Mouse (Mus musculus): ENCODE results near the gene Zfr2. TPM values are rescaled to one million over a fixed set of nuclear protein-coding genes. Genes with fewer than 3 reads are reported as not detected.

Zfr2 gene
- polyA plus RNA-seq, 1 experiment from 2014 or later: 5.4 TPM

DNA sequence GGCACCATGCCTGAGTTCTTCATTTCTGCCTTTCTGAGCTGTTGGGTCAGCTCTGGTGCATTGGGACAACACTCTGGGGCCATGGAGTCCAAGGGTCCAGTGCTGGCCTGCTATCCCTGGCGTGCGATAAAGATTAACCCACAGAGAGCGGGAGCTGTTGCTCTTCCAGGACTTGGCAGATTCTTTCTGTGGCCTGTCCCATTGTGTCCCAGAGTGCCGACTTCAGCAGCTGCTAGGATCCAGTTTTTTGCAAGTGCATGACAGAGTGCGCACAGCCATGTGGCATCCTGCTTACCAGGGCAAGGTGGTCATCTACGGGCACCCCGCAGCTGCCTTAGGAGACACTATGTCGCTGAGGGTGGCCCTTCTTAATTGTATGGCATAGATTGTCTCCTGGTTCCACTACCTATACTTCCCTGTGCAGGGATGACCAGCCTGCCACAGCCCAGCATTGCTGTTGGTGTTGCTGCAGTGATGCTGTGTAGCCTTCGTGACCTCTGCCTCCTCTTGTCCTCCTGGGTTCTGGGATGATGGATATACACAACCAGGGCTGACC lies 67.5 kb downstream of the Zfr2 start:
- Histone ChIP-seq H3K9ac (no peak overlapping the region), H3K36me3 (no peaks in the 10 kb centered on the region; the same call in 1 of the 2 replicates), H3K4me3 (no peak overlapping the region), H3K9me3 (no peaks in the 10 kb centered on the region), H3K27ac (no peak overlapping the region; the same call in 1 of the 2 replicates), H3K4me1 (peaks cover 67% of the 10 kb centered on the region), H3K27me3 (no peaks in the 10 kb centered on the region), H3K4me2 (no peak overlapping the region)
- ATAC-seq (ENCODE audit: borderline replicate concordance, extremely low read depth, low FRiP score, low TSS enrichment): no peak
- 77% methylated on average over 9 of the region's 9 CpGs for WGBS

GRCm38 (mm10) chr10:81301321-81301720 lies 68.4 kb downstream of the Zfr2 start:
- H3K27me3 ChIP-seq: no peaks in the 10 kb centered on the region
- no peak overlapping the region for H3K4me3 ChIP-seq
- 74% methylated on average over 9 of the region's 9 CpGs for WGBS
- H3K4me1 ChIP-seq: peaks cover 67% of the 10 kb centered on the region
- H3K9ac ChIP-seq: no peak overlapping the region
- no peak overlapping the region for H3K27ac ChIP-seq
- H3K9me3 ChIP-seq: no peaks in the 10 kb centered on the region
- ATAC-seq (ENCODE audit: borderline replicate concordance, extremely low read depth, low FRiP score, low TSS enrichment): no peak
- H3K4me2 ChIP-seq: no peak overlapping the region
- peaks cover 7% of the 10 kb centered on the region; the same call in 1 of the 2 replicates for H3K36me3 ChIP-seq

Small RNA genes lying within 50 kb of the gene (microRNA-seq; reads per million reads assigned to microRNA genes)
- gene Mir3057: 8.5 reads per million, percentile 27 among the genes with 10 or more reads in this experiment

Other genes with a start within 250 kb of the Zfr2 start
- 5.3 and 6.6 TPM in 2 replicates for gene Gng7, start 218.2 kb upstream of the Zfr2 start, polyA plus RNA-seq (2015; fragmentation: Nextera tagmentation; extraction: Ambion mirVana)
- 0.11 and 0.30 TPM in 2 replicates for gene Diras1, start 207.5 kb upstream of the Zfr2 start, polyA plus RNA-seq (2015; fragmentation: Nextera tagmentation; extraction: Ambion mirVana)
- gene Slc39a3, start 195.7 kb upstream of the Zfr2 start, polyA plus RNA-seq (2015; fragmentation: Nextera tagmentation; extraction: Ambion mirVana): 17.2 and 20.5 TPM in 2 replicates
- gene Sgta, start 173.0 kb upstream of the Zfr2 start, polyA plus RNA-seq (2015; fragmentation: Nextera tagmentation; extraction: Ambion mirVana): 192 TPM in 2 replicates
- gene Thop1, start 163.1 kb upstream of the Zfr2 start, polyA plus RNA-seq (2015; fragmentation: Nextera tagmentation; extraction: Ambion mirVana): 51.7 and 54.3 TPM in 2 replicates
- gene Creb3l3, start 134.3 kb upstream of the Zfr2 start, polyA plus RNA-seq (2015; fragmentation: Nextera tagmentation; extraction: Ambion mirVana): 0.31 and 0.35 TPM in 2 replicates
- gene Map2k2, start 127.2 kb upstream of the Zfr2 start, polyA plus RNA-seq (2015; fragmentation: Nextera tagmentation; extraction: Ambion mirVana): 178 and 180 TPM in 2 replicates
- 34.1 and 36.9 TPM in 2 replicates for gene Zbtb7a, start 97.9 kb upstream of the Zfr2 start, polyA plus RNA-seq (2015; fragmentation: Nextera tagmentation; extraction: Ambion mirVana)
- gene Pias4, start 65.2 kb upstream of the Zfr2 start, polyA plus RNA-seq (2015; fragmentation: Nextera tagmentation; extraction: Ambion mirVana): 41.0 and 47.5 TPM in 2 replicates
- gene Eef2, start 56.5 kb upstream of the Zfr2 start, polyA plus RNA-seq (2015; fragmentation: Nextera tagmentation; extraction: Ambion mirVana): 567 and 596 TPM in 2 replicates
- gene Dapk3, start 50.1 kb upstream of the Zfr2 start, polyA plus RNA-seq (2015; fragmentation: Nextera tagmentation; extraction: Ambion mirVana): 52.6 and 56.1 TPM in 2 replicates
- 0.16 TPM in 2 replicates for gene 4930442H23Rik, start 49.3 kb upstream of the Zfr2 start, polyA plus RNA-seq (2015; fragmentation: Nextera tagmentation; extraction: Ambion mirVana)
- gene Nmrk2, start 31.1 kb upstream of the Zfr2 start, polyA plus RNA-seq (2015; fragmentation: Nextera tagmentation; extraction: Ambion mirVana): 0.11 and 0.30 TPM in 2 replicates
- 0.14 and 0.29 TPM in 2 replicates for gene Atcay, start 2.3 kb upstream of the Zfr2 start, polyA plus RNA-seq (2015; fragmentation: Nextera tagmentation; extraction: Ambion mirVana)
- gene Matk, start 19.8 kb downstream of the Zfr2 start, polyA plus RNA-seq (2015; fragmentation: Nextera tagmentation; extraction: Ambion mirVana): 2.7 and 3.9 TPM in 2 replicates
- 208 and 225 TPM in 2 replicates for gene Mrpl54, start 33.8 kb downstream of the Zfr2 start, polyA plus RNA-seq (2015; fragmentation: Nextera tagmentation; extraction: Ambion mirVana)
- 60.7 and 66.5 TPM in 2 replicates for gene Apba3, start 33.8 kb downstream of the Zfr2 start, polyA plus RNA-seq (2015; fragmentation: Nextera tagmentation; extraction: Ambion mirVana)
- gene Tjp3, start 58.4 kb downstream of the Zfr2 start, polyA plus RNA-seq (2015; fragmentation: Nextera tagmentation; extraction: Ambion mirVana): 26.4 and 28.8 TPM in 2 replicates
- gene Pip5k1c, start 59.8 kb downstream of the Zfr2 start, polyA plus RNA-seq (2015; fragmentation: Nextera tagmentation; extraction: Ambion mirVana): 45.4 and 47.0 TPM in 2 replicates
- gene Cactin, start 87.9 kb downstream of the Zfr2 start, polyA plus RNA-seq (2015; fragmentation: Nextera tagmentation; extraction: Ambion mirVana): 48.4 and 49.9 TPM in 2 replicates
- 17.8 and 18.3 TPM in 2 replicates for gene Tbxa2r, start 95.6 kb downstream of the Zfr2 start, polyA plus RNA-seq (2015; fragmentation: Nextera tagmentation; extraction: Ambion mirVana)
- gene Gipc3, start 110.1 kb downstream of the Zfr2 start, polyA plus RNA-seq (2015; fragmentation: Nextera tagmentation; extraction: Ambion mirVana): 0.07 and 0.10 TPM in 2 replicates
- gene Hmg20b, start 117.3 kb downstream of the Zfr2 start, polyA plus RNA-seq (2015; fragmentation: Nextera tagmentation; extraction: Ambion mirVana): 91.2 and 92.5 TPM in 2 replicates
- 17.6 and 20.4 TPM in 2 replicates for gene Mfsd12, start 124.3 kb downstream of the Zfr2 start, polyA plus RNA-seq (2015; fragmentation: Nextera tagmentation; extraction: Ambion mirVana)
- 2.0 and 3.0 TPM in 2 replicates for gene 4930404N11Rik, start 132.7 kb downstream of the Zfr2 start, polyA plus RNA-seq (2015; fragmentation: Nextera tagmentation; extraction: Ambion mirVana)
- 110 and 115 TPM in 2 replicates for gene Fzr1, start 145.4 kb downstream of the Zfr2 start, polyA plus RNA-seq (2015; fragmentation: Nextera tagmentation; extraction: Ambion mirVana)
- 75.9 and 79.8 TPM in 2 replicates for gene Dohh, start 151.3 kb downstream of the Zfr2 start, polyA plus RNA-seq (2015; fragmentation: Nextera tagmentation; extraction: Ambion mirVana)
- 1.6 and 2.7 TPM in 2 replicates for gene Gm48551, start 151.3 kb downstream of the Zfr2 start, polyA plus RNA-seq (2015; fragmentation: Nextera tagmentation; extraction: Ambion mirVana)
- gene Gm48552, start 155.8 kb downstream of the Zfr2 start, polyA plus RNA-seq (2015; fragmentation: Nextera tagmentation; extraction: Ambion mirVana): 0.45 and 2.3 TPM in 2 replicates
- 4.4 TPM in 2 replicates for gene Smim24, start 159.9 kb downstream of the Zfr2 start, polyA plus RNA-seq (2015; fragmentation: Nextera tagmentation; extraction: Ambion mirVana)
- 86.0 and 87.2 TPM in 2 replicates for gene Nfic, start 222.5 kb downstream of the Zfr2 start, polyA plus RNA-seq (2015; fragmentation: Nextera tagmentation; extraction: Ambion mirVana)
- 0.34 and 0.42 TPM in 2 replicates for gene Celf5, start 249.6 kb downstream of the Zfr2 start, polyA plus RNA-seq (2015; fragmentation: Nextera tagmentation; extraction: Ambion mirVana)

Measured in lung, embryonic 15.5 days (tissue).